Mouse (Mus musculus) cerebellum, adult 2 months (tissue): Measurements from ENCODE around the gene Rgs8. TPM values are rescaled to one million over a fixed set of nuclear protein-coding genes. Genes with fewer than 3 reads are reported as not detected.
A peak's percentile ranks its signal among the peaks of the same experiment; 100 is the strongest.

Source experiments
- DNase-seq, 2 experiments: peaks; one replicate each; pipeline ENCODE4 v3.0.0; 2021
- H3K27ac ChIP-seq: fragments of 200-500 bp; 2 replicates; pipeline ENCODE4 v1.5.1; 2012; ENCODE audit warnings: low read length, control low read depth, inconsistent platforms; ENCODE audit not compliant: insufficient read depth
- H3K27me3 ChIP-seq: fragments of 200-500 bp; 2 replicates; pipeline ENCODE4 v1.6.1; 2012; ENCODE audit warnings: inconsistent platforms, mild to moderate bottlenecking, low read length, moderate library complexity; ENCODE audit not compliant: control insufficient read depth, insufficient read depth
- H3K4me1 ChIP-seq: fragments of 200-500 bp; 2 replicates; pipeline ENCODE4 v1.6.1; 2011; ENCODE audit warnings: low read length; ENCODE audit not compliant: control insufficient read depth, insufficient read depth
- H3K4me3 ChIP-seq: fragments of 200-500 bp; replicated peaks from 2 replicates; pipeline ENCODE3; 2011; ENCODE audit warnings: mild to moderate bottlenecking, low read depth, low read length, control low read depth; ENCODE audit not compliant: insufficient read depth
- CTCF ChIP-seq: fragments of 200-500 bp; IDR thresholded peaks from 2 replicates; pipeline ENCODE4 v1.5.1; 2011; ENCODE audit warnings: low read depth, mild to moderate bottlenecking, control low read depth, low read length, moderate library complexity, borderline replicate concordance; ENCODE audit not compliant: insufficient read depth
- POLR2A ChIP-seq: fragments of 200-500 bp; IDR thresholded peaks from 2 replicates; pipeline ENCODE4 v1.6.1; 2011; ENCODE audit warnings: low read length, control low read depth, borderline replicate concordance; ENCODE audit not compliant: insufficient read depth
- WGBS: fragments of 180-500 bp; shearing (Covaris S2); methylation state at CpG from one replicate; pipeline ENCODE4 v1.1.7; 2018; 5-methylcytosine and 5-hydroxymethylcytosine counted together
- polyA plus RNA-seq: library from polyadenylated mRNA; depleted of rRNA; stranded (reverse); fragments of >200 nt; gene quantifications from 2 replicates; pipeline ENCODE4 v1.2.3, GENCODE M21; 2012; rRNA removed

Gene Rgs8
- 371 and 430 TPM in 2 replicates for polyA plus RNA-seq

GRCm38 (mm10) chr1:153652938-153653623 lies at the start of gene Rgs8:
Rgs8 (plus strand) TSS chr1:153653025.
- no peak for TF ChIP-seq CTCF
- peak; percentile 53; the same call in 1 of the 2 replicates for TF ChIP-seq POLR2A
- H3K4me3 ChIP-seq, result peak within 1 kb of the TSS; percentile 89
- WGBS, result under 1% methylated on average over 26 of the region's 26 CpGs
- H3K27ac ChIP-seq, result peak within 1 kb of the TSS; percentile 93
- H3K4me1 ChIP-seq, result peaks cover 18% of the 10 kb centered on the region; the same call in 1 of the 2 replicates
- DNase-seq, result peak; percentile 77 to 82
- H3K27me3 ChIP-seq, result no peaks in the 10 kb centered on the region

- Histone ChIP-seq H3K27me3 (no peaks in the 10 kb centered on the region), H3K27ac (no peak overlapping the region), H3K4me1 (no peaks in the 10 kb centered on the region), H3K4me3 (no peak overlapping the region)
- no peak for DNase-seq
- TF ChIP-seq CTCF, result no peak
- TF ChIP-seq POLR2A, result no peak
- WGBS, result 94% methylated on average over 9 of the region's 9 CpGs
Observed at GRCm38 (mm10) chr1:153617340-153617830, 35.4 kb upstream of the Rgs8 start.

GRCm38 (mm10) chr1:153623036-153623435 lies 29.8 kb upstream of the Rgs8 start:
- no peak overlapping the region for H3K4me3 ChIP-seq
- TF ChIP-seq CTCF, result no peak
- no peak for TF ChIP-seq POLR2A
- no peaks in the 10 kb centered on the region for H3K4me1 ChIP-seq
- no peak overlapping the region for H3K27ac ChIP-seq
- DNase-seq, result no peak
- H3K27me3 ChIP-seq, result no peaks in the 10 kb centered on the region
- 84% methylated on average over 4 of the region's 4 CpGs for WGBS

- Histone ChIP-seq H3K27me3 (no peaks in the 10 kb centered on the region), H3K4me1 (no peaks in the 10 kb centered on the region), H3K4me3 (no peak overlapping the region), H3K27ac (no peak overlapping the region)
- DNase-seq, result no peak
- no peak for TF ChIP-seq CTCF
- no peak for TF ChIP-seq POLR2A
- WGBS, result 82% methylated on average over 6 of the region's 6 CpGs
Observed at GRCm38 (mm10) chr1:153632686-153633085, 20.1 kb upstream of the Rgs8 start.

- TF ChIP-seq POLR2A (no peak), CTCF (no peak)
- WGBS, result 45% methylated on average over 5 of the region's 5 CpGs
- DNase-seq, result no peak
Observed at GRCm38 (mm10) chr1:153635056-153635455, 17.8 kb upstream of the Rgs8 start.

GRCm38 (mm10) chr1:153635521-153635920 lies 17.3 kb upstream of the Rgs8 start:
- no peaks in the 10 kb centered on the region for H3K27me3 ChIP-seq
- H3K4me3 ChIP-seq, result no peak overlapping the region
- H3K4me1 ChIP-seq, result no peaks in the 10 kb centered on the region
- WGBS, result 67% methylated on average over 3 of the region's 3 CpGs
- peak in 1 of 2 experiments; percentile 25 for DNase-seq
- TF ChIP-seq CTCF, result no peak
- TF ChIP-seq POLR2A, result no peak
- H3K27ac ChIP-seq, result no peak overlapping the region

More at GRCm38 (mm10) chr1:153635056-153635455, 17.8 kb upstream of the Rgs8 start:
- no peak overlapping the region for H3K27ac ChIP-seq
- no peak overlapping the region for H3K4me3 ChIP-seq
- no peaks in the 10 kb centered on the region for H3K27me3 ChIP-seq
- H3K4me1 ChIP-seq, result no peaks in the 10 kb centered on the region

- H3K4me1 ChIP-seq, result no peaks in the 10 kb centered on the region
- H3K27me3 ChIP-seq, result no peaks in the 10 kb centered on the region
- H3K27ac ChIP-seq, result no peak overlapping the region
- TF ChIP-seq POLR2A (no peak), CTCF (no peak)
- 91% methylated on average over 5 of the region's 5 CpGs for WGBS
- no peak for DNase-seq
- no peak overlapping the region for H3K4me3 ChIP-seq
Observed at GRCm38 (mm10) chr1:153636821-153637220, 16.0 kb upstream of the Rgs8 start.

GRCm38 (mm10) chr1:153641492-153641939 lies 11.3 kb upstream of the Rgs8 start:
- no peak overlapping the region for H3K27ac ChIP-seq
- WGBS, result 19% methylated on average over 9 of the region's 9 CpGs
- DNase-seq, result no peak

More at GRCm38 (mm10) chr1:153641492-153641939, 11.3 kb upstream of the Rgs8 start:
- no peaks in the 10 kb centered on the region for H3K4me1 ChIP-seq
- no peak overlapping the region for H3K4me3 ChIP-seq
- no peaks in the 10 kb centered on the region for H3K27me3 ChIP-seq
- TF ChIP-seq CTCF (no peak), POLR2A (no peak)
